Comparison of ENCODE assay signal across 8 mouse cellular contexts in the genomic region with DNA sequence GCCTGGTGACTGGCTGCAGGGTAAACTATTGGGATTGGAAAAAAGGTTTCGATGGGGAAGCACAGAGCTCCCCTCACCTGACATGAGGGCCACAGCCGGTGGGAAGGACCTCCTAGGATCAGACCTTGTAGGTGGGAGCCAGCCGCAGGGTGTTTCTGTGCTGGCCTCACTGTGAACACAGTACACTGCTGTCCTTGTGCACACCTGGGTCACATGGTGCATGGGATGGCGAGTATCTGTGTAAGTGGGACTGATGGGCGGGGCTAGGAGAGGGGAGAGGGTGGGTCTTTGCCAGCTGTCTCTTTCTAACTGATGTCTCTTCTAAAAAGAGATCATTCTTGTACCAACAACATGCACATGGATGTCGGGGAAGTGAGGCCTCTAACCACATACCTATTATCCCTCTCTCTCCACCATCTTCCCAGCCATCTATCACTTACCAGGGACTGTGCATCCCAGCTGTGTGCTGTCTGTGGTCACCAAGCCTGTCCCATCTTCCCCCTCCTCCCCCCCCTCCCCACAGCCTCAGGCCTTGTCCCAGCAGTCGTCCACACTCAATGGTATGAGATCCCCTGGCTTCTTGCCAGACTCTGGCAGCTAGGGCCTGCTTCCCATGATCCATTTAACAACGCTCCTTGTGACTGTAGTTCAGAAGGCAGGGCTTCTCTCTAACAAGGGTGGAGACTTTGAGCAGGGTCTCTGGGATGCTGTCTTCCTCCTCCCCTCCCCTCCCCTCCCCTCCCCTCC.
DNase-seq lines count a peak whose midpoint lies in the region; ATAC-seq and TF ChIP-seq lines count a peak whose summit lies in the region.

No protein-coding gene starts in this region.

- WGBS in cerebellum, adult 2 months = 32% methylated on average over 8 of the region's 8 CpGs
- 49% methylated on average over 8 of the region's 8 CpGs for WGBS in liver, postnatal 0 days (ENCODE audit: insufficient replicate concordance)
- WGBS in hindbrain, embryonic 16.5 days = 38% methylated on average over 8 of the region's 8 CpGs
- 47% methylated on average over 8 of the region's 8 CpGs for WGBS in neural tube, embryonic 14.5 days

- H3K36me3 ChIP-seq in liver, postnatal 0 days (replicated peaks; ENCODE audit: insufficient read depth, low read length) = no peaks in the 10 kb centered on the region
- no peaks in the 10 kb centered on the region for H3K36me3 ChIP-seq in hindbrain, embryonic 16.5 days (ENCODE audit: control insufficient read depth, insufficient read depth, low read length)
- no peaks in the 10 kb centered on the region for H3K36me3 ChIP-seq in neural tube, embryonic 14.5 days (ENCODE audit: control insufficient read depth, insufficient read depth, low read length)

- H3K27me3 ChIP-seq in cerebellum, adult 2 months (ENCODE audit: control insufficient read depth, insufficient read depth, low read length) = no peaks in the 10 kb centered on the region
- no peaks in the 10 kb centered on the region for H3K27me3 ChIP-seq in liver, postnatal 0 days (ENCODE audit: insufficient read depth, low read length)
- H3K27me3 ChIP-seq in hindbrain, embryonic 16.5 days (replicated peaks; ENCODE audit: control insufficient read depth, insufficient read depth, low read length) = no peaks in the 10 kb centered on the region
- no peaks in the 10 kb centered on the region for H3K27me3 ChIP-seq in neural tube, embryonic 14.5 days (ENCODE audit: control insufficient read depth, insufficient read depth, low read length)

- H3K9me3 ChIP-seq in liver, postnatal 0 days (ENCODE audit: low read length) = no peaks in the 10 kb centered on the region
- no peaks in the 10 kb centered on the region for H3K9me3 ChIP-seq in hindbrain, embryonic 16.5 days (ENCODE audit: control insufficient read depth, low read length)
- H3K9me3 ChIP-seq in neural tube, embryonic 14.5 days (ENCODE audit: control insufficient read depth, low read length) = no peaks in the 10 kb centered on the region

- no peak for TF ChIP-seq CTCF in cerebellum, adult 2 months (IDR thresholded peaks at IDR 0.05; ENCODE audit: borderline replicate concordance, insufficient read depth, low read depth, low read length)
- no peak for TF ChIP-seq CTCF in liver, postnatal 0 days (IDR thresholded peaks at IDR 0.05; ENCODE audit: low read depth)

- no peak overlapping the region for H3K9ac ChIP-seq in liver, postnatal 0 days (replicated peaks)
- 0 out of 2 replicates have a peak overlapping the region, but pooled peaks have one; percentile 28 for H3K9ac ChIP-seq in hindbrain, embryonic 16.5 days (ENCODE audit: low read depth, low read length)
- H3K9ac ChIP-seq in neural tube, embryonic 14.5 days (replicated peaks; ENCODE audit: low read depth, low read length) = no peak overlapping the region

- DNase-seq in cerebellum, adult 2 months = peak in 1 of 2 experiments; percentile 66
- no peak for DNase-seq in cerebellum, adult 11-12 months
- DNase-seq in liver = peak; percentile 27
- DNase-seq in liver, postnatal 0 days = no peak
- no peak for DNase-seq in ovary, postnatal 14 days (ENCODE audit: low spot score)
- DNase-seq in spleen, postnatal 14 days (ENCODE audit: low spot score in 2 of 2) = no peak

- no peak for TF ChIP-seq POLR2A in cerebellum, adult 2 months (IDR thresholded peaks at IDR 0.05; ENCODE audit: borderline replicate concordance, insufficient read depth, low read length)

- H3K27ac ChIP-seq in cerebellum, adult 2 months (ENCODE audit: insufficient read depth, low read length) = peak overlapping the region; percentile 88
- H3K27ac ChIP-seq in liver, postnatal 0 days (ENCODE audit: low read depth) = no peak overlapping the region
- H3K27ac ChIP-seq in hindbrain, embryonic 16.5 days (ENCODE audit: low read depth, low read length) = peak overlapping the region; percentile 88; the same call in 1 of the 2 replicates
- H3K27ac ChIP-seq in neural tube, embryonic 14.5 days (ENCODE audit: low read depth, low read length) = peak overlapping the region; percentile 96

- H3K4me1 ChIP-seq in cerebellum, adult 2 months (ENCODE audit: control insufficient read depth, insufficient read depth, low read length) = peaks cover 78% of the 10 kb centered on the region
- no peaks in the 10 kb centered on the region for H3K4me1 ChIP-seq in liver, postnatal 0 days (ENCODE audit: insufficient read depth)
- H3K4me1 ChIP-seq in hindbrain, embryonic 16.5 days (ENCODE audit: control insufficient read depth, insufficient read depth, low read depth, low read length) = peaks cover 42% of the 10 kb centered on the region
- peaks cover 45% of the 10 kb centered on the region for H3K4me1 ChIP-seq in neural tube, embryonic 14.5 days (ENCODE audit: control insufficient read depth, insufficient read depth, low read length)

- H3K4me2 ChIP-seq in liver, postnatal 0 days (ENCODE audit: low read depth, low read length) = no peak overlapping the region
- H3K4me2 ChIP-seq in hindbrain, embryonic 16.5 days (ENCODE audit: low read length) = no peak overlapping the region
- H3K4me2 ChIP-seq in neural tube, embryonic 14.5 days (ENCODE audit: low read depth, low read length) = no peak overlapping the region

- no peak for TF ChIP-seq EP300 in liver, postnatal 0 days (IDR thresholded peaks at IDR 0.05; ENCODE audit: low read depth)

- no peak overlapping the region for H3K4me3 ChIP-seq in cerebellum, adult 2 months (replicated peaks; ENCODE audit: insufficient read depth, low read depth, low read length)
- H3K4me3 ChIP-seq in liver, postnatal 0 days (ENCODE audit: low read depth, low read length) = no peak overlapping the region
- H3K4me3 ChIP-seq in hindbrain, embryonic 16.5 days (ENCODE audit: low read length) = no peak overlapping the region
- no peak overlapping the region for H3K4me3 ChIP-seq in neural tube, embryonic 14.5 days (ENCODE audit: low read depth, low read length)

- ATAC-seq in liver, postnatal 0 days = no peak
- peak; percentile 37; the same call in 1 of the 2 replicates for ATAC-seq in hindbrain, embryonic 16.5 days
- ATAC-seq in neural tube, embryonic 14.5 days (ENCODE audit: low read depth) = peak; percentile 54; the same call in 1 of the 2 replicates
